Comparison of ENCODE assay signal across 21 mouse cellular contexts in the genomic region with DNA sequence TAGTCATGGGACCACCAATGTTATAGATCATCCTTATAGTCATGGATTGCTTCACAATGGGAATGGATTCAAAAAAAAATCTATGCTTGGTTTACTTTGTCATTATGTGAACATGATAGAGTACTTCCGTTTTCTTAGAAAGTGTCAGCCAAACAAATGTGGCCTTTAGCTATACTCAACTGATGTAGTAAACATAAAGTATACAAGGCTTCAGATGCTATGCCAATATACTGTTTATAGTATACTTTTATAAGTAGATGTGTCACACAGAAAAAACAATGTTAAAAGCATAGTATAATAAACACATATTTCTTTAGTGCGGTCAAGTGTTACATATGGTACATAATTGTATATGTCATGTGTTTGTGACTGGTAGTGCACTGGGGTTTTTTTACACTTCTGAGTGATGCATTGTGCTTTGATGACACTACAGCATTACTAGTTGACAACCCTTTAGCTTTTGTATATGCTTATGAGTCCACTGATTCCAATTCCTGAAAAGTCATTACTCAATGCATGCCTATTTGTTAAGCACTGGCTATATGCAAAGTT.
DNase-seq lines count a peak whose midpoint lies in the region; ATAC-seq and TF ChIP-seq lines count a peak whose summit lies in the region.
"Had no signal": no experiment of that assay in that cellular context is flagged by ENCODE, and none has a peak within 500 bp of the region (broad histone marks: within the 10 kb centered on the region; RNA-seq: fewer than 3 reads in every experiment).

No protein-coding gene starts in this region.

- H3K9me3 ChIP-seq in lung, embryonic 14.5 days (ENCODE audit: low read depth, low read length) = no peaks in the 10 kb centered on the region
- no peaks in the 10 kb centered on the region for H3K9me3 ChIP-seq in lung, postnatal 0 days (ENCODE audit: low read length)
- no peaks in the 10 kb centered on the region for H3K9me3 ChIP-seq in lung, embryonic 15.5 days
- no peaks in the 10 kb centered on the region for H3K9me3 ChIP-seq in lung, embryonic 16.5 days (ENCODE audit: control insufficient read depth, low read length)
- H3K9me3 ChIP-seq: G1E had no signal

- no peak for TF ChIP-seq CTCF in lung, embryonic 14.5 days (IDR thresholded peaks at IDR 0.05; ENCODE audit: low read depth)
- no peak for TF ChIP-seq CTCF in lung, postnatal 0 days (IDR thresholded peaks at IDR 0.05)
- TF ChIP-seq CTCF in lung, adult 2 months (IDR thresholded peaks at IDR 0.05; ENCODE audit: insufficient read depth, low read length) = no peak

- no peak overlapping the region for H3K4me2 ChIP-seq in lung, embryonic 14.5 days
- no peak overlapping the region for H3K4me2 ChIP-seq in lung, postnatal 0 days (replicated peaks; ENCODE audit: low read depth, low read length)
- no peak overlapping the region for H3K4me2 ChIP-seq in lung, embryonic 15.5 days
- no peak overlapping the region for H3K4me2 ChIP-seq in lung, embryonic 16.5 days (ENCODE audit: low read depth, low read length)

- WGBS in lung, embryonic 14.5 days = 63% methylated on average over 2 of the region's 2 CpGs
- WGBS in lung, postnatal 0 days = 62% methylated on average over 2 of the region's 2 CpGs
- 56% methylated on average over 2 of the region's 2 CpGs for WGBS in lung, embryonic 15.5 days
- WGBS in lung, embryonic 16.5 days = 64% methylated on average over 2 of the region's 2 CpGs
- WGBS in lung, adult 2 months = 84% methylated on average over 2 of the region's 2 CpGs

- no peak for TF ChIP-seq POLR2A in lung, adult 2 months (IDR thresholded peaks at IDR 0.05; ENCODE audit: borderline replicate concordance, extremely low read depth, low read depth, low read length)

- peak; percentile 82 for ATAC-seq in lung, embryonic 14.5 days (ENCODE audit: insufficient read depth)
- ATAC-seq in lung, postnatal 0 days = no peak
- ATAC-seq in lung, embryonic 15.5 days (ENCODE audit: borderline replicate concordance, extremely low read depth, low FRiP score, low TSS enrichment) = peak; percentile 69; the same call in 1 of the 2 replicates
- ATAC-seq in lung, embryonic 16.5 days (ENCODE audit: low read depth) = peak; percentile 76
- ATAC-seq: activated CD4-positive, CD25-positive, alpha-beta regulatory T cell, adult 4 months; CD4-positive, CD25-positive, alpha-beta regulatory T cell, adult 4 months; Patski had no signal

- no peak overlapping the region for H3K4me3 ChIP-seq in lung, embryonic 14.5 days (ENCODE audit: low read depth, low read length)
- no peak overlapping the region for H3K4me3 ChIP-seq in lung, postnatal 0 days (ENCODE audit: low read depth, low read length)
- H3K4me3 ChIP-seq in lung, embryonic 15.5 days = no peak overlapping the region
- H3K4me3 ChIP-seq in lung, embryonic 16.5 days (ENCODE audit: low read length) = no peak overlapping the region
- H3K4me3 ChIP-seq in lung, adult 2 months (replicated peaks; ENCODE audit: extremely low read depth, low read depth, low read length) = no peak overlapping the region

- no peaks in the 10 kb centered on the region for H3K36me3 ChIP-seq in lung, embryonic 14.5 days (ENCODE audit: insufficient read depth)
- no peaks in the 10 kb centered on the region for H3K36me3 ChIP-seq in lung, postnatal 0 days (ENCODE audit: insufficient read depth, low read length)
- no peaks in the 10 kb centered on the region for H3K36me3 ChIP-seq in lung, embryonic 15.5 days
- no peaks in the 10 kb centered on the region for H3K36me3 ChIP-seq in lung, embryonic 16.5 days (ENCODE audit: control insufficient read depth, insufficient read depth, low read length)
- H3K36me3 ChIP-seq: G1E had no signal

- no peak overlapping the region for H3K9ac ChIP-seq in lung, embryonic 14.5 days
- no peak overlapping the region for H3K9ac ChIP-seq in lung, postnatal 0 days (replicated peaks; ENCODE audit: low read depth)
- H3K9ac ChIP-seq in lung, embryonic 15.5 days = no peak overlapping the region
- H3K9ac ChIP-seq in lung, embryonic 16.5 days (ENCODE audit: low read length) = no peak overlapping the region

- TF ChIP-seq EP300 in lung, postnatal 0 days (IDR thresholded peaks at IDR 0.05) = no peak

- H3K27me3 ChIP-seq in lung, embryonic 14.5 days (ENCODE audit: insufficient read depth, low read length) = no peaks in the 10 kb centered on the region
- H3K27me3 ChIP-seq in lung, postnatal 0 days (replicated peaks; ENCODE audit: insufficient read depth, low read length) = no peaks in the 10 kb centered on the region
- H3K27me3 ChIP-seq in lung, embryonic 15.5 days = no peaks in the 10 kb centered on the region
- no peaks in the 10 kb centered on the region for H3K27me3 ChIP-seq in lung, embryonic 16.5 days (ENCODE audit: control insufficient read depth, insufficient read depth, low read depth, low read length)
- H3K27me3 ChIP-seq: CH12.LX, Patski had no signal

- H3K4me1 ChIP-seq in lung, embryonic 14.5 days (ENCODE audit: insufficient read depth) = no peaks in the 10 kb centered on the region
- no peaks in the 10 kb centered on the region for H3K4me1 ChIP-seq in lung, postnatal 0 days (ENCODE audit: insufficient read depth, low read depth, low read length)
- no peaks in the 10 kb centered on the region for H3K4me1 ChIP-seq in lung, embryonic 15.5 days
- no peaks in the 10 kb centered on the region for H3K4me1 ChIP-seq in lung, embryonic 16.5 days (replicated peaks; ENCODE audit: control insufficient read depth, insufficient read depth, low read length)
- H3K4me1 ChIP-seq in lung, adult 2 months (ENCODE audit: control insufficient read depth, insufficient read depth, low read length) = no peaks in the 10 kb centered on the region

- DNase-seq in lung, embryonic 14.5 days = peak; percentile 62
- DNase-seq in lung, postnatal 0 days (ENCODE audit: low spot score) = no peak
- DNase-seq in lung, postnatal 36 days = no peak
- DNase-seq in lung, adult 2 months = no peak
- DNase-seq: adrenal gland, adult 2 months; adrenal gland, adult 8-10 months; adrenal gland, postnatal 10 days; adrenal gland, postnatal 14 days; adrenal gland, postnatal 25 days; adrenal gland, postnatal 36 days; B cell, adult 2 months; cerebellum, adult 11 months; cerebellum, adult 11-12 months; cerebellum, adult 18-20 months had no signal

- no peak overlapping the region for H3K27ac ChIP-seq in lung, embryonic 14.5 days (ENCODE audit: low read depth)
- H3K27ac ChIP-seq in lung, postnatal 0 days (ENCODE audit: low read length) = no peak overlapping the region
- H3K27ac ChIP-seq in lung, embryonic 15.5 days = no peak overlapping the region
- H3K27ac ChIP-seq in lung, embryonic 16.5 days (ENCODE audit: low read length) = no peak overlapping the region
